8 mouse cellular contexts compared by ENCODE assay signal in genomic region chr1:64118285-64119170, GRCm38 (mm10). TPM values are rescaled to one million over a fixed set of nuclear protein-coding genes. Genes with fewer than 3 reads are reported as not detected.
DNase-seq lines count a peak whose midpoint lies in the region; ATAC-seq and TF ChIP-seq lines count a peak whose summit lies in the region.

No protein-coding gene starts in this region.

- 24% methylated on average over 6 of the region's 6 CpGs for WGBS in lung, adult 2 months
- 36% methylated on average over 6 of the region's 6 CpGs for WGBS in embryonic facial prominence, embryonic 11.5 days
- WGBS in limb, embryonic 10.5 days, result 53% methylated on average over 6 of the region's 6 CpGs
- 28% methylated on average over 6 of the region's 6 CpGs for WGBS in midbrain, embryonic 16.5 days

- DNase-seq in lung, adult 2 months, result no peak
- DNase-seq in lung, postnatal 14 days, result no peak
- DNase-seq in embryonic facial prominence, embryonic 11.5 days (ENCODE audit: low spot score), result peak; percentile 11
- DNase-seq in heart, postnatal 36 days, result peak; percentile 27 to 55
- no peak for DNase-seq in limb, embryonic 10.5 days (ENCODE audit: low spot score)
- DNase-seq in left cerebral cortex, postnatal 36 days (ENCODE audit: low spot score in 2 of 2), result no peak
- DNase-seq in gastrocnemius, postnatal 4 days (ENCODE audit: low spot score in 2 of 2), result no peak

- peak overlapping the region; percentile 77 for H3K4me2 ChIP-seq in embryonic facial prominence, embryonic 11.5 days (ENCODE audit: low read depth, low read length)
- H3K4me2 ChIP-seq in midbrain, embryonic 16.5 days (ENCODE audit: low read length), result peak overlapping the region; percentile 74

- peaks cover 11% of the 10 kb centered on the region for H3K4me1 ChIP-seq in lung, adult 2 months (ENCODE audit: control insufficient read depth, insufficient read depth, low read length)
- H3K4me1 ChIP-seq in embryonic facial prominence, embryonic 11.5 days (ENCODE audit: control insufficient read depth, insufficient read depth, low read length), result no peaks in the 10 kb centered on the region
- peaks cover 26% of the 10 kb centered on the region for H3K4me1 ChIP-seq in limb, embryonic 10.5 days
- H3K4me1 ChIP-seq in midbrain, embryonic 16.5 days (ENCODE audit: control insufficient read depth, insufficient read depth, low read length), result peaks cover 50% of the 10 kb centered on the region

- H3K4me3 ChIP-seq in lung, adult 2 months (replicated peaks; ENCODE audit: extremely low read depth, low read depth, low read length), result peak overlapping the region; percentile 95
- H3K4me3 ChIP-seq in embryonic facial prominence, embryonic 11.5 days (ENCODE audit: low read depth, low read length), result peak overlapping the region; percentile 80
- H3K4me3 ChIP-seq in limb, embryonic 10.5 days, result peak overlapping the region; percentile 83
- H3K4me3 ChIP-seq in midbrain, embryonic 16.5 days (ENCODE audit: low read depth, low read length), result peak overlapping the region; percentile 69

- H3K9me3 ChIP-seq in embryonic facial prominence, embryonic 11.5 days (replicated peaks; ENCODE audit: control insufficient read depth, low read length), result no peaks in the 10 kb centered on the region
- H3K9me3 ChIP-seq in limb, embryonic 10.5 days (replicated peaks), result no peaks in the 10 kb centered on the region
- no peaks in the 10 kb centered on the region for H3K9me3 ChIP-seq in midbrain, embryonic 16.5 days (replicated peaks; ENCODE audit: control insufficient read depth, low read length, poor library complexity, severe bottlenecking)

- no peaks in the 10 kb centered on the region for H3K27me3 ChIP-seq in embryonic facial prominence, embryonic 11.5 days (ENCODE audit: control insufficient read depth, insufficient read depth, low read length)
- H3K27me3 ChIP-seq in limb, embryonic 10.5 days (ENCODE audit: low read depth, poor library complexity, severe bottlenecking), result no peaks in the 10 kb centered on the region
- H3K27me3 ChIP-seq in midbrain, embryonic 16.5 days (ENCODE audit: control insufficient read depth, insufficient read depth, low read depth, low read length), result no peaks in the 10 kb centered on the region

- TF ChIP-seq CTCF in lung, adult 2 months (IDR thresholded peaks at IDR 0.05; ENCODE audit: insufficient read depth, low read length), result no peak

- TF ChIP-seq POLR2A in lung, adult 2 months (IDR thresholded peaks at IDR 0.05; ENCODE audit: borderline replicate concordance, extremely low read depth, low read depth, low read length), result no peak

- no peak for ATAC-seq in embryonic facial prominence, embryonic 11.5 days (replicated peaks; ENCODE audit: insufficient number of reproducible peaks, low FRiP score, low TSS enrichment, low read depth)
- no peak for ATAC-seq in midbrain, embryonic 16.5 days

- intact Hi-C loops in heart, postnatal 36 days (cut with DNase I), result loop anchor here (1.0 to 2.0 kb wide), 2 partner anchors 20 to 99 kb away; no protein-coding TSS in a partner anchor
- intact Hi-C loops in left cerebral cortex, postnatal 36 days (cut with DNase I), result loop anchor here (1.0 to 10.0 kb wide), 3 partner anchors 36 to 416 kb away; partner anchors contain the start of gene Creb1

- H3K36me3 ChIP-seq in embryonic facial prominence, embryonic 11.5 days (replicated peaks; ENCODE audit: control insufficient read depth, insufficient read depth, low read depth, low read length), result no peaks in the 10 kb centered on the region
- H3K36me3 ChIP-seq in limb, embryonic 10.5 days, result no peaks in the 10 kb centered on the region
- no peaks in the 10 kb centered on the region for H3K36me3 ChIP-seq in midbrain, embryonic 16.5 days (ENCODE audit: control insufficient read depth, insufficient read depth, low read length)

- H3K27ac ChIP-seq in embryonic facial prominence, embryonic 11.5 days (replicated peaks; ENCODE audit: low read depth, low read length), result peak overlapping the region; percentile 56; the same call in 1 of the 2 replicates
- peak overlapping the region; percentile 100; the same call in 1 of the 2 replicates for H3K27ac ChIP-seq in limb, embryonic 10.5 days
- H3K27ac ChIP-seq in midbrain, embryonic 16.5 days (ENCODE audit: low read length), result peak overlapping the region; percentile 100

- peak overlapping the region; percentile 79 for H3K9ac ChIP-seq in embryonic facial prominence, embryonic 11.5 days (replicated peaks; ENCODE audit: low read length)
- H3K9ac ChIP-seq in midbrain, embryonic 16.5 days (ENCODE audit: low read depth, low read length), result peak overlapping the region; percentile 71

RNA-seq across cellular contexts. Expression of gene Klf7, which starts 3.6 kb away (rescaled TPM):
- polyA plus RNA-seq in lung, adult 2 months (2012; rRNA removed), result 26.7 and 32.3 TPM in 2 replicates
- polyA plus RNA-seq in embryonic facial prominence, embryonic 11.5 days (2014; fragmentation: Nextera tagmentation; extraction: Ambion mirVana), result 15.6 and 16.3 TPM in 2 replicates
- total RNA-seq in heart, postnatal 36 days (2021), result 10 to 100 TPM; 16.3 to 17.0 TPM
- 8.8 and 9.6 TPM in 2 replicates for polyA plus RNA-seq in limb, embryonic 10.5 days (2016; fragmentation: Nextera tagmentation; extraction: Ambion mirVana)
- 130 and 135 TPM in 2 replicates for polyA plus RNA-seq in midbrain, embryonic 16.5 days (2015; fragmentation: Nextera tagmentation; extraction: Ambion mirVana)
- 10 to 100 TPM; 39.8 to 45.0 TPM for total RNA-seq in left cerebral cortex, postnatal 36 days (2021)
- 10 to 100 TPM; 21.0 to 26.6 TPM for total RNA-seq in gastrocnemius, postnatal 4 days (2021)

Comparison
In these comparisons a context has a peak if more than half of its experiments do, and no peak if none do; other contexts are left out.
1. DNase-seq: peak in embryonic facial prominence, embryonic 11.5 days (single experiment) and heart, postnatal 36 days (2 of 2); none in lung, adult 2 months (single experiment), lung, postnatal 14 days (single experiment), limb, embryonic 10.5 days (single experiment), left cerebral cortex, postnatal 36 days (0 of 2) and gastrocnemius, postnatal 4 days (0 of 2).
2. Peak in every context shown above with its lines, with median percentiles within 50 percentile points of each other: H3K4me3 ChIP-seq and H3K27ac ChIP-seq.